Mouse (Mus musculus) heart, embryonic 14.5 days (tissue): ENCODE measurements around the gene Cort. TPM values are rescaled to one million over a fixed set of nuclear protein-coding genes. Genes with fewer than 3 reads are reported as not detected.

Experiments
- ATAC-seq: fragments of 200-750 bp; cut with Nextera tagmentation; 2 replicates; pipeline ENCODE4 v1.8.0; 2017; ENCODE audit warnings: low read depth, moderate TSS enrichment; ENCODE audit not compliant: insufficient number of reproducible peaks, insufficient read depth, low FRiP score
- H3K27ac ChIP-seq, 2 experiments: fragments of 200-500 bp in 1 of 2; fragments of 300-500 bp in 1 of 2; sonication (generic) in 1 of 2; replicated peaks in 1 of 2; 2 replicates each; pipeline ENCODE4 v1.5.1; 2012 to 2014; ENCODE audit warnings: low read depth in 2 of 2, low read length in 2 of 2, control low read depth in 1 of 2, mild to moderate bottlenecking in 1 of 2, mixed read lengths in 1 of 2; ENCODE audit not compliant: control insufficient read depth in 1 of 2, insufficient read depth in 1 of 2
- H3K27me3 ChIP-seq: fragments of 300-500 bp; sonication (generic); 2 replicates; pipeline ENCODE4 v1.6.1; 2014; ENCODE audit warnings: mild to moderate bottlenecking, low read length, control low read depth; ENCODE audit not compliant: control insufficient read depth, insufficient read depth
- H3K36me3 ChIP-seq: fragments of 300-500 bp; sonication (generic); 2 replicates; pipeline ENCODE4 v1.6.1; 2014; ENCODE audit warnings: mild to moderate bottlenecking, control low read depth, low read length, mixed read lengths; ENCODE audit not compliant: control insufficient read depth, insufficient read depth
- H3K4me1 ChIP-seq, 2 experiments: fragments of 200-500 bp in 1 of 2; fragments of 300-500 bp in 1 of 2; sonication (generic) in 1 of 2; 2 replicates each; pipeline ENCODE4 v1.6.1; 2012 to 2014; ENCODE audit warnings: low read length in 2 of 2, control low read depth in 1 of 2, mixed read lengths in 1 of 2; ENCODE audit not compliant: control insufficient read depth in 2 of 2, insufficient read depth in 2 of 2
- H3K4me2 ChIP-seq: fragments of 300-500 bp; sonication (generic); 2 replicates; pipeline ENCODE4 v1.6.1; 2014; ENCODE audit warnings: mild to moderate bottlenecking, low read length
- H3K4me3 ChIP-seq, 2 experiments: fragments of 200-500 bp in 1 of 2; fragments of 300-500 bp in 1 of 2; sonication (generic) in 1 of 2; 2 replicates each; pipeline ENCODE4 v1.5.1; 2012 to 2014; ENCODE audit warnings: low read length in 2 of 2, mild to moderate bottlenecking in 2 of 2, control low read depth in 1 of 2, low read depth in 1 of 2, moderate library complexity in 1 of 2; ENCODE audit not compliant: control insufficient read depth in 1 of 2, insufficient read depth in 1 of 2
- H3K9ac ChIP-seq: fragments of 300-500 bp; sonication (generic); 2 replicates; pipeline ENCODE4 v1.6.1; 2014; ENCODE audit warnings: mild to moderate bottlenecking, low read length
- H3K9me3 ChIP-seq: fragments of 300-500 bp; sonication (generic); 2 replicates; pipeline ENCODE4 v1.6.1; 2016; ENCODE audit warnings: low read length, control low read depth; ENCODE audit not compliant: control insufficient read depth
- WGBS: fragments of 180-500 bp; shearing (Covaris S2); extraction: QIAGEN DNeasy Blood & Tissue Kit; methylation state at CpG from one replicate; pipeline ENCODE4 v1.1.7; 2014; 5-methylcytosine and 5-hydroxymethylcytosine counted together
- polyA plus RNA-seq: library from polyadenylated mRNA; unstranded; fragments of >200 nt; fragmentation: Nextera tagmentation; extraction: Ambion mirVana; gene quantifications from 2 replicates; pipeline ENCODE4 v1.2.1, GENCODE M21; 2014

Cort gene
- polyA plus RNA-seq, 1 experiment from 2014 or later = 0.31 TPM

DNA sequence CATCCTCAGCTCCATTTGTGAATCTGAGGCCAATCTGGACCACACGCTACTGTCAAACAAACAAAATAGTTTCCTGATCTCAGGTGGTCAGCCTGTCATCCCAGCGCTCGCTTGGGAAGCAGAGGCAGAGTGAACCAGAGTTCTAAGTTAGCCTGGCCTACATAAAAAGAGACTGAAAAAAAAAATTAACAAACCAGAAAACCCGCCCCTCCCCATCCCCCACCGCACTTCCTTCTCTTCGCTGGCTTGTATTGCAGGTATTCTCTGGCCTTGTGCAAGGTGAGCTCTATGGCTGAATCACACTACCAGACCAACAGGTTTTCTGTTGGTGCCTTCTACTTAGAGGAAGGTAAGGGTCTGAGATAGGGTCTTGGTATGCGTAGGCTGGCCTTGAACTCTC is 21.0 kb upstream of the Cort start:
- Histone ChIP-seq H3K36me3 (peaks cover 36% of the 10 kb centered on the region), H3K9ac (no peak overlapping the region), H3K4me1 (peaks cover 0 to 3% of the 10 kb centered on the region in 2 experiments; a peak in 1 of 4 replicates), H3K9me3 (no peaks in the 10 kb centered on the region), H3K27ac (no peak overlapping the region), H3K4me3 (no peak overlapping the region), H3K4me2 (no peak overlapping the region), H3K27me3 (no peaks in the 10 kb centered on the region)
- no peak for ATAC-seq
- WGBS = 84% methylated on average over 7 of the region's 7 CpGs

DNA sequence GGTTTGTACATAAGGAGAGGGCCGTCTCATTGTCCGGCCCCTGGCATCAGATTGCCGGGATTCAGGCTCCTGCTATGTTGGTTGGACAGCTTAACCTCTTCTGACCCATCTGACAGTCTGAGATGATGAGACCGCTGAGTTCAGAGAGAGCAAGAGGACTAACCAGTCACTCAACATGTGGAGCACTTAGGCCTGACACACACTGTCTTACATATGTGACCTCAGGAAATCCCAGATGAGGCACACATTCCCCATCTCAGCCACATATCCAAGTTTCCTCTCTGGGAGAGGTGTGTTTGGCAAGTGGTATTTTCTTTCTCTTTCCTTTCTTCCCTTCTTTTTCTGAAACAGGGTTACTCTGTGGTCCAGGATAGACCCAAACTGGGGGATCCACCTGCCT is 18.6 kb upstream of the Cort start:
- Histone ChIP-seq H3K36me3 (peaks cover 12% of the 10 kb centered on the region), H3K4me1 (peaks cover 0 to 3% of the 10 kb centered on the region in 2 experiments; a peak in 1 of 4 replicates), H3K4me2 (no peak overlapping the region), H3K9ac (no peak overlapping the region), H3K27ac (no peak overlapping the region), H3K27me3 (no peaks in the 10 kb centered on the region), H3K4me3 (no peak overlapping the region), H3K9me3 (no peaks in the 10 kb centered on the region)
- WGBS = 84% methylated on average over 4 of the region's 4 CpGs
- no peak for ATAC-seq

DNA sequence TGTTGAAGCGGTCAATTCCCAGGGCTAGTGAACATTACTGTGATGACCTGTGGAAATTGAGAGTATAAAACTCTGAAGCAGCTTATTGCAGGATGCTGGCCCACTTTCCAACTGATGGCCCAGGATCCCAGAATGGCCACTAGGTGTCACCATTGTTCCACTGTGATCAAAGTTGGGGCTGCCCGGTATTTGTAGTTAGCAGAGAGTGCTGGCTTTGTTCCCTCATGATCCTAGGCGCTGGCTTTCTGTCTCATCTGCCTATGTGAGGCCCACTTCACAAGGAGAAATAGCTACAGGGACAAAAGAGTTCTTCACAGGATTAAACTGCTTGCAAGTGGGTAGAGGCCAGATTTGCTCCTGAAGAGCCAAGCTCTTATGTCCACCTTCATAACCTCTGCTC is 17.9 kb upstream of the Cort start:
- Histone ChIP-seq H3K36me3 (peaks cover 5% of the 10 kb centered on the region), H3K4me1 (peaks cover 0 to 3% of the 10 kb centered on the region in 2 experiments; a peak in 1 of 4 replicates), H3K27me3 (no peaks in the 10 kb centered on the region), H3K4me2 (no peak overlapping the region), H3K27ac (no peak overlapping the region), H3K9me3 (no peaks in the 10 kb centered on the region), H3K9ac (no peak overlapping the region), H3K4me3 (no peak overlapping the region)
- ATAC-seq = no peak
- 4% methylated on average over 3 of the region's 3 CpGs for WGBS

DNA sequence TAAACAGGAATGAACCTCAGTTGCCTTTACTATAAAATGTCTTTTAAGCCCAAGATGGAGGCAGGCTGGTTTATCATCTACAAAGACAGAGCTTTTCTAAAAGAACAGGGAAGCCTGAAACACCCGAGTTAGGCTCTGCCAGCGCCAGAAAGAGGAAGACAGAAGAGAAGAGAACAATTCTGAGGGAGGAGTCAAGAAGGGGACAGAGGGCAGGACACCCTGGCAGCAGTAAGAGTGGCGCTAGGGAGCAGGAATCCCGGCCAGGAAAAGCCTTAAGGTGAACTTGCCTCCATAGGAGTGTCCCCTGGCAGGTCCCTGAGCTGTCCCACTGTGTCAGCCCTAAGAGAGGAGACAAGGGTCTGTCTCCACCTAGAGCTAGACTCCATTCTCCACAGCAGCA is 17.0 kb upstream of the Cort start:
- Histone ChIP-seq H3K36me3 (no peaks in the 10 kb centered on the region), H3K9ac (no peak overlapping the region), H3K27ac (no peak overlapping the region), H3K9me3 (no peaks in the 10 kb centered on the region), H3K27me3 (no peaks in the 10 kb centered on the region), H3K4me1 (peaks cover 0 to 3% of the 10 kb centered on the region in 2 experiments; a peak in 1 of 4 replicates), H3K4me2 (no peak overlapping the region), H3K4me3 (no peak overlapping the region)
- WGBS = 29% methylated on average over 4 of the region's 4 CpGs
- ATAC-seq = no peak

DNA sequence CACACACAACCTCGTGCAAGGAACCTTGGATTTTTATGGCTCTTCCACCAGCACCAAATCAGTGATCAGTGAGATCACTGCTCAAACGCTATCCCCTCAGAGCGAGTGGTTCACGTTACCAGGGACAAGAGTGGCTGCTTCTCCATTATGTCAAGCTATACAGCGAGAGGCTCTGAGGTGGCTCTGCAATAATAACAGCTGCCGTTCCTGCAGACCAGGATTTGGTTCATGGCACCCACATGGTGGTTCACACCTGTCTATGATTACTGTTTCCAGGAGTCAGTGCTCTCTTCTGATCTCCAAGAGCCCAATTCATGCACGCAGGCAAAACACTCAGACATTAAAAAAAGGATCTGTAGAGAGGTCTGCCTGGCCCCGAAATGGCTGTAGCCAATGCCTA is 12.0 kb upstream of the Cort start:
- 79% methylated on average over 8 of the region's 8 CpGs for WGBS
- ATAC-seq = no peak
- Histone ChIP-seq H3K4me3 (no peak overlapping the region), H3K36me3 (no peaks in the 10 kb centered on the region), H3K9me3 (no peaks in the 10 kb centered on the region), H3K4me1 (peaks cover 2 to 5% of the 10 kb centered on the region in 2 experiments; a peak in 2 of 4 replicates), H3K9ac (no peak overlapping the region), H3K4me2 (no peak overlapping the region), H3K27me3 (no peaks in the 10 kb centered on the region), H3K27ac (no peak overlapping the region)

DNA sequence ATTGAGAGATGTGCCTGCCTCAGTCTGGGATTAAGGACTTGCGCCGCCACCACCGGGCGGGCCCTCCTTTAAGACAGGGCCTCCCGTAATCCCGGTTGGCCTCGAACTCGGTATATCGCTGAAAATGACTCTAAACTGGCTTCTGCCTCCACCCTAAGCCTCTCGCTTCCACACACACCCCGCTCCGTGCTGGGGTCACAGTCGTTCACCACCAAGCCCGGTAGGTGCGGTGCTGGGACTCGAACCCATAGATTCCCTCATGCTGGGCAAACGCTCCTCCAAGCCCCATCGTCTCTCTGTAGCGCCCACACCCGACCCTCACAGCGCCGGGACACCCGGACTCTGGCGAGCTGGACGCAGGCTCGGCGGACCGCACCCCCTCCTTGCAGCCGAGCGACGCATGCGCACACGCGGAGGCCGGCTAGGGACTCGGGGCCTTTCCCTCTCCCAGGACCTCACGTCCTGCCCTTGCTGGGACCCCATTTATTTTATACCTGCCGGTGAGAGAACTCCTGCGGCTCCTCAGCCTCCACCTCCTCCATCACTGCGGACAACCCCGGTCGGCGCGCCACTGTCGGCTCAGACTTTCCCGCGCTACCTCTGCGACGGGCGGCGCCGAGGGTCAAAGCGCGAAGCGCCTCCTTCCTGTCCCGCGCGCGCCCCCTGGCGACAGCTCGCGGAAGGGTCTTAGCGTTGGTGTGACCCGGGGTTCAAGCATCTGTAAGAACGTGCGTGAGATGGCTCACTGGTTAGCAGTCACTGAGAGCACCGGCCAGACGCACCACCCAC is 10.6 kb upstream of the Cort start, which contains the start of gene Cenps:
Cenps (minus strand) TSS at position 648 of the 789 bp plus-strand sequence.
- Histone ChIP-seq H3K9ac (peak within 1 kb of the TSS; percentile 78), H3K4me3 (peak within 1 kb of the TSS; percentile 65 to 72), H3K4me2 (peak within 1 kb of the TSS; percentile 85), H3K36me3 (0 out of 2 replicates have a peak, but pooled peaks cover 4% of the 10 kb centered on the region), H3K27ac (peak within 1 kb of the TSS; percentile 85 to 87), H3K27me3 (no peaks in the 10 kb centered on the region), H3K4me1 (peaks cover 2 to 5% of the 10 kb centered on the region in 2 experiments; a peak in 2 of 4 replicates), H3K9me3 (no peaks in the 10 kb centered on the region)
- ATAC-seq = peak; percentile 89
- 1% methylated on average over 68 of the region's 68 CpGs for WGBS

DNA sequence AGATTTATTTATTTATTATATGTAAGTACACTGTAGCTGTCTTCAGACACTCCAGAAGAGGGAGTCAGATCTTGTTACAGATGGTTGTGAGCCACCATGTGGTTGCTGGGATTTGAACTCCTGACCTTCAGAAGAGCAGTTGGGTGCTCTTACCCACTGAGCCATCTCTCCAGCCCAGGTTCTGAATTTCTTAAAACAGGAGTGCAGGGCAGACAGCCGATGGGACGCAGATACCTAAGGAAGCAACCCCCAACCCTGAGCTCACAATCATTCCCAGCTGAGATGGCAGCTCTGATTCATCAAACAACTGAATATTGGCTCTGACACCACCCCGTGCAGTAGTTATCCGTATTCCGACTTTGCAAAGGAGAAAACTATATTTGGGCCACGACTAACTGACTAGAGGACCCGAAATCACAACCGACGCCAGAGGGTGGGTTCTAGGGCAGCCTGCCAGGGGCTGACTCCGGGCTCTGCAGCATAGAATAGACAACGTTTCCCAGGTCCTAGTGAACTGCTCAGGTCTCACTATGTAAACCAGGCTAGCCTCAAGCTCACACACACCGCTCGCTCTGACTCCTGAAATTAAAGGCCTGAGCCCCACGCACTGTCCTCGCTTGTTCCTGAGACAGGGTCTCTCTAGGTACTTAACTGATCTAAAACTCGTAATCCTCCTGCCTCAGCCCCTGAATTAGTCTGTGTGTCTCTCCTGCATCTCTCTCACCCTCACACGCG is 9.7 kb upstream of the Cort start:
- ATAC-seq = no peak
- H3K27me3 ChIP-seq = no peaks in the 10 kb centered on the region
- 64% methylated on average over 18 of the region's 18 CpGs for WGBS
- peaks cover 12% of the 10 kb centered on the region for H3K36me3 ChIP-seq
- peak overlapping the region; percentile 65 to 72 for H3K4me3 ChIP-seq
- no peaks in the 10 kb centered on the region for H3K9me3 ChIP-seq
- peak overlapping the region; percentile 85 for H3K4me2 ChIP-seq
- H3K27ac ChIP-seq = no peak overlapping the region
- peak overlapping the region; percentile 78 for H3K9ac ChIP-seq
- peaks cover 2 to 5% of the 10 kb centered on the region in 2 experiments; a peak in 2 of 4 replicates for H3K4me1 ChIP-seq
